Mouse (Mus musculus) testis, adult 2 months (tissue): ENCODE results near the gene Ufsp2. TPM values are rescaled to one million over a fixed set of nuclear protein-coding genes. Genes with fewer than 3 reads are reported as not detected.

Experiments
- H3K27ac ChIP-seq: fragments of 200-500 bp; 2 replicates; pipeline ENCODE4 v1.5.1; 2012; ENCODE audit warnings: low read depth, low read length; ENCODE audit not compliant: control insufficient read depth, insufficient read depth
- H3K27me3 ChIP-seq: fragments of 200-500 bp; 2 replicates; pipeline ENCODE4 v1.6.1; 2012; ENCODE audit warnings: mild to moderate bottlenecking, low read length, moderate library complexity; ENCODE audit not compliant: control insufficient read depth, insufficient read depth
- H3K36me3 ChIP-seq: fragments of 200-500 bp; 2 replicates; pipeline ENCODE4 v1.6.1; 2012; ENCODE audit warnings: mild to moderate bottlenecking, low read length; ENCODE audit not compliant: control insufficient read depth, insufficient read depth
- H3K4me1 ChIP-seq: fragments of 200-500 bp; 2 replicates; pipeline ENCODE4 v1.6.1; 2012; ENCODE audit warnings: low read length; ENCODE audit not compliant: control insufficient read depth, insufficient read depth
- H3K4me3 ChIP-seq: fragments of 200-500 bp; 2 replicates; pipeline ENCODE4 v1.5.1; 2012; ENCODE audit warnings: low read depth, mild to moderate bottlenecking, low read length, moderate library complexity, mixed read lengths; ENCODE audit not compliant: control insufficient read depth
- CTCF ChIP-seq: fragments of 200-500 bp; IDR thresholded peaks from 2 replicates; pipeline ENCODE4 v1.5.1; 2012; ENCODE audit warnings: low read depth, mild to moderate bottlenecking, inconsistent platforms, low read length, moderate library complexity; ENCODE audit not compliant: control insufficient read depth, insufficient read depth, insufficient replicate concordance
- POLR2A ChIP-seq: fragments of 200-500 bp; IDR thresholded peaks from 2 replicates; pipeline ENCODE4 v1.6.1; 2012; ENCODE audit warnings: low read depth, mild to moderate bottlenecking, inconsistent platforms, low read length, moderate library complexity; ENCODE audit not compliant: control insufficient read depth
- polyA plus RNA-seq: library from polyadenylated mRNA; depleted of rRNA; stranded (reverse); fragments of >200 nt; gene quantifications from 2 replicates; pipeline ENCODE4 v1.2.3, GENCODE M21; 2012; rRNA removed

The Ufsp2 gene
- 16.8 and 20.0 TPM in 2 replicates for polyA plus RNA-seq

DNA sequence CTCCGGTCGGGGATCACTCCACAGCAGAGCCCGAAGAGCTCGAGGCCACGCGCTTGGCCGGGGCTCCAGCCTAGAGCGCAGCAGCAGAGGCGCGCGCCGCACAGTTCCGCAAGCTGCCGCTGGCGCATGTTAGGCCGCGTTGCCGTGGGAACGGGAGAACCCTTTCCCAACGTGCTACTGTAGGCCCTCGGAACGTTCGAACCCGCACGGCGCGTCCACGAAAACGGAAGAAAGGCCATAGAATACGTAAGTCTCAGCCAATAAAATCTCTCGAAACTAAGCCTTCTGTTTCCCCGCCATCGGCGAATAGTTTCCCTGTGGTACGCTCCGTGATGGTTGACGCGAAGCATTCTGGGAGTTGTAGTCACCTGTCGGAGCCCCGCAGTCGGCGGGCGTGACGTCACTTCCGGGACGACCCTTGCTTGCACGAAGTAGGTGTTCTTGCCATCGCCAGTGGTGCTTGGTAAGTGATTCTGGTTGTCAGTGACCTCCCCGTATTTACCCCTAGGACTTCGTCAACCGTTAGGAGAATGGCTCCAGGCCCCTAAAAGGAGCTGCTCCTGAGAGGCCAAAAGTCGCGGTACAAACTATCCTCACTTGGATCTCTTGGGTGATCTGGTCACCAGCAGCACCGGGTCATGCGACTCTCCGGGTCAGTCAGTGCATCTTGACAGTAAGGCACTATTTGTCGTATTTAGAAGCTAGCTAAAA is at the start of gene Ufsp2, which contains the start of gene 1700029J07Rik:
Gene Ufsp2, plus strand, starts transcription at position 403 of the 711 bp plus-strand sequence.
Gene 1700029J07Rik, minus strand, starts transcription at position 127 of the 711 bp plus-strand sequence.
- Histone ChIP-seq H3K27me3 (no peaks in the 10 kb centered on the region), H3K36me3 (no peaks in the 10 kb centered on the region), H3K4me3 (peak within 1 kb of the TSS; percentile 89), H3K27ac (peak within 1 kb of the TSS; percentile 83), H3K4me1 (peaks cover 9% of the 10 kb centered on the region)
- TF ChIP-seq POLR2A (peak; percentile 73), CTCF (peak; percentile 45; the same call in 1 of the 2 replicates)

DNA sequence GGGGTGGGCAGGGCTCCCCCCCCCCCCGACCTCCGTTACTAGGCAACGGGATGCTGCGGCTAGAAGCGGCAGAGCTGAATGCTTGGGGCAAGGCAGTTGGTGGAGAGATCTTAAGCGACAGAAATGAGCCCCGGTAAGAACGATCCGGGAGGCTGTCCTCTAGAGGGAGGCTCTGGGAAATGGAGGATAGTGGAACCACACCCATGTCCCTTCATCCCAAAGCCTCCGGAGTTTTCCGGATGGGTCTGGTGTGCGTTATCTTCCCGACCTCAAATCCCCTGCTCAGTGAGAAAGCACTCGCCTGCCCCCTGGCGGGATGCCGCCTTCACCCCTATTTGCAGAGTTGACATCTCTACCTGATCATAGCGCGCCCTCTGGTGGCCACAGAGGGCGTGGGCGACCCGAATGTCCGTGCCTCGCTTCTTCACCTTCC is 40.7 kb upstream of the Ufsp2 start, which contains the start of gene Ccdc110:
Gene Ccdc110, plus strand, starts transcription at position 38 of the 433 bp plus-strand sequence.
- H3K36me3 ChIP-seq, result no peaks in the 10 kb centered on the region
- H3K27me3 ChIP-seq, result no peaks in the 10 kb centered on the region
- TF ChIP-seq POLR2A (peak; percentile 40; the same call in 1 of the 2 replicates), CTCF (peak; percentile 99)
- peaks cover 8% of the 10 kb centered on the region for H3K4me1 ChIP-seq
- H3K4me3 ChIP-seq, result peak within 1 kb of the TSS; percentile 85
- no peak within 1 kb of the TSS for H3K27ac ChIP-seq

DNA sequence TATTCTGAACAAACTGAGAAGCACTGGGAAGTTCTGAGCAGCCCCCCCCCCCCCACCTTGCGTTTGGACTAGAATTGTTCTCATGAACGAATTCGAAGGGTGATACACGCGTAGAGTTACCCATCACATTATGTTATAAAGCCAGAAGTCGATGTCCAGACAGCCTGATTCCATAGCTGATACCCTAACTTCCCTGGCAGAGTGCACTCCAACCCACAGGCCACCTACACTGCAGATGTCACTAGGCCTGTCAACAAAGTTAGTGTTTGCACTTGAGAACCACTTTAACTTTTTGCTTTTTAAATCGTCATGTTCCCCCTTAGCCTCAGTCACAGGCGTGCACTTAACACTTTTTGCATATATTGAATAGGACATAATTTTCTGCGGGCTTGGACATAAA is 38.3 kb upstream of the Ufsp2 start:
- TF ChIP-seq POLR2A (no peak), CTCF (no peak)
- Histone ChIP-seq H3K36me3 (no peaks in the 10 kb centered on the region), H3K27ac (no peak overlapping the region), H3K27me3 (no peaks in the 10 kb centered on the region), H3K4me3 (no peak overlapping the region), H3K4me1 (peaks cover 9% of the 10 kb centered on the region)

DNA sequence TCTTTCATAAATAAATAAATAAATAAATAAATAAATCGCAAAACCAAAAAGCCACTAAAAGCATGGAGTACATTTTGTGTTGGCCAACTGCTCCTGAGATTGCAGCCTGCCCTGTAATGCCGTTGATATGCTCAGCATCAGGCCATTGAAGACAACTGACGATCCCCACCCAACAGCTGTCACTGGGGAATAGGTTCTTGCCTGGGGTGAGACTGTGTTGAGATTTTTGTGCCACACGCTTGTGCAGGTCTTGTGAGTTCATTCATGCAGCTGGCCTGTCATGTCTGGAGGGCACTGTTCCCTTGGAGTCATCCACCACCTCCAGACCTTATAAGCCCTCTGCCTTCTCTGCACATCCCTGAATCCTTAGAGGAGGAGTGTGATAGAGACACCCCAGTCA is 29.0 kb upstream of the Ufsp2 start:
- TF ChIP-seq POLR2A (no peak), CTCF (no peak)
- H3K27me3 ChIP-seq, result no peaks in the 10 kb centered on the region
- no peaks in the 10 kb centered on the region for H3K36me3 ChIP-seq
- H3K27ac ChIP-seq, result no peak overlapping the region
- no peak overlapping the region for H3K4me3 ChIP-seq
- H3K4me1 ChIP-seq, result no peaks in the 10 kb centered on the region

DNA sequence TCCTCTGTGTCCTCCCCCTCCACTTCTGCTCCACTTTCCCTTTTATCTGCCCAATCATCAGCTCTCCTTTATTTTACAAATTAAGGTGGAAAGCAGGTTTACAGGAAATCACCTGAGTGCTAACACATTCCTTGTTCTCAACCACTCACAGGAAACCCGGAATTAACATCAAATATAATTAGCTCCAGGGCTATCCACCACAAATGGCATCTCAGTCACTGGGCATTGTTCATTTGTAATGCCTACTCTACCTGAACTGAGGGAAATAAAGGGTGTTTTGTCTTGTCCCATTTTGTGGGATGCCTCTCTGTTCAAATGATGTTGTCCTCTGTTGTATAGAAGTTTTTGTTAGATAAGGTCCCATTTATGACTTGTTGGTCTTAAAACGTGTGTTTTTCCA is 24.7 kb upstream of the Ufsp2 start:
- no peaks in the 10 kb centered on the region for H3K27me3 ChIP-seq
- no peak overlapping the region for H3K4me3 ChIP-seq
- no peak overlapping the region for H3K27ac ChIP-seq
- TF ChIP-seq CTCF (no peak), POLR2A (no peak)
- H3K4me1 ChIP-seq, result no peaks in the 10 kb centered on the region
- no peaks in the 10 kb centered on the region for H3K36me3 ChIP-seq

DNA sequence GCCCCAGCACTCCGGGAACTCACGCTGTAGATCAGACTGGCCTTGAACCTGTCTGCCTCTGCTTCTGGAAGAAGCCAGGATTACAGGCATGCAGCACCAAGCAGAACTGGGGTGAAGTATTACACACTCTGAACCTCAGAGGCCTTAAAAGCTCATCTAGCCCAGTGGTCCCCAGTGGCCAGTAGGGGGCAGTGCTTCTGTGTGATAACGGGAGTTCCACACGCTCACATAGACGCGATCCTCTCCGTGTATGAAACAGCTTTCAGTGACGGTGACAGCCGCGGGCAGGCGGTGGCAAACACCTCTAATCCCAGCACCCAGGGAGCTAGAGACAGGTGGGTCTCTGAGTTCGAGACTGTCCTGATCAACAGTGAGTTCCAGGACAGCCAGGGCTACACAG is 4.4 kb upstream of the Ufsp2 start:
- Histone ChIP-seq H3K4me3 (peak overlapping the region; percentile 61), H3K36me3 (no peaks in the 10 kb centered on the region), H3K27ac (no peak overlapping the region), H3K4me1 (peaks cover 9% of the 10 kb centered on the region), H3K27me3 (no peaks in the 10 kb centered on the region)
- no peak for TF ChIP-seq POLR2A
- TF ChIP-seq CTCF, result peak; percentile 71; the same call in 1 of the 2 replicates

DNA sequence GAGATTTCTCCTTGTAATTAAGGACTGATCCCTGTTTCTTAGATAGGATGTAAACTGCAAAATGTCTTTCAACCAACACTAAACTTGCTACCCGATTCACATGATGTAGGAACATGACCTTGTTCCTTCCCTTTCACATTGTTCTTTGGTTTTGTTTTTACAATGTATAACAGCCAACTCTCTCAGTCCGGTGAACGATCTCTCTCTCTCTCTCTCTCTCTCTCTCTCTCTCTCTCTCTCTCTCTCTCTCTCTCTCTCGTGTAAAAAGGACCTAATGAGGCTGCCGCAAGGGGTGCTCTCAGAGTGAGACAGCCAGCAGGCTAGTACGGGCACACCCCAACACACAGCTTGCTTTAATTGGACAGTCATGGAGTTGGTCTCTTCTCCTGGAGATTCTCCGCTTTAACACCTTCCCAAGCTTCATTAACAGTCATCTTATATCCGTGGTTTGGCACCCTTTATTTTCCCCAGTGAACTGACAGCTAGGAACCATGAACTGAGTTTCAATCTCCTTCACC is 1.3 kb upstream of the Ufsp2 start:
- peak overlapping the region; percentile 89 for H3K4me3 ChIP-seq
- H3K27ac ChIP-seq, result no peak overlapping the region; the same call in 1 of the 2 replicates
- no peaks in the 10 kb centered on the region for H3K36me3 ChIP-seq
- H3K4me1 ChIP-seq, result peaks cover 9% of the 10 kb centered on the region
- TF ChIP-seq CTCF, result no peak
- TF ChIP-seq POLR2A, result no peak
- no peaks in the 10 kb centered on the region for H3K27me3 ChIP-seq
